Mouse (Mus musculus) lung, embryonic 14.5 days (tissue): Measurements from ENCODE around the gene Cttnbp2. TPM values are rescaled to one million over a fixed set of nuclear protein-coding genes. Genes with fewer than 3 reads are reported as not detected.

ENCODE experiments used
- ATAC-seq: fragments of 200-750 bp; cut with Nextera tagmentation; 2 replicates; pipeline ENCODE4 v1.8.0; 2017; ENCODE audit warnings: mild to moderate bottlenecking, moderate TSS enrichment, moderate library complexity; ENCODE audit not compliant: insufficient read depth
- DNase-seq: peaks from one replicate; pipeline ENCODE4 v3.0.0-alpha.2; 2015
- H3K27ac ChIP-seq: fragments of 300-500 bp; sonication (generic); 2 replicates; pipeline ENCODE4 v1.5.1; 2014; ENCODE audit warnings: low read depth, mild to moderate bottlenecking, moderate library complexity
- H3K27me3 ChIP-seq: fragments of 300-500 bp; sonication (generic); 2 replicates; pipeline ENCODE4 v1.6.1; 2014; ENCODE audit warnings: low read length, control low read depth; ENCODE audit not compliant: insufficient read depth
- H3K36me3 ChIP-seq: fragments of 300-500 bp; sonication (generic); 2 replicates; pipeline ENCODE4 v1.6.1; 2014; ENCODE audit warnings: control low read depth; ENCODE audit not compliant: insufficient read depth
- H3K4me1 ChIP-seq: fragments of 300-500 bp; sonication (generic); 2 replicates; pipeline ENCODE4 v1.6.1; 2014; ENCODE audit warnings: antibody characterized with exemption, control low read depth; ENCODE audit not compliant: insufficient read depth
- H3K4me2 ChIP-seq: fragments of 300-500 bp; sonication (generic); 2 replicates; pipeline ENCODE4 v1.6.1; 2014; ENCODE audit warnings: mild to moderate bottlenecking
- H3K4me3 ChIP-seq: fragments of 300-500 bp; sonication (generic); 2 replicates; pipeline ENCODE4 v1.5.1; 2014; ENCODE audit warnings: low read depth, low read length
- H3K9ac ChIP-seq: fragments of 300-500 bp; sonication (generic); 2 replicates; pipeline ENCODE4 v1.6.1; 2014
- H3K9me3 ChIP-seq: fragments of 300-500 bp; sonication (generic); 2 replicates; pipeline ENCODE4 v1.6.1; 2016; ENCODE audit warnings: low read depth, low read length, control low read depth
- CTCF ChIP-seq: IDR thresholded peaks from 2 replicates; pipeline ENCODE4 v1.5.1; 2016; ENCODE audit warnings: antibody characterized with exemption, low read depth
- WGBS: fragments of 180-500 bp; shearing (Covaris S2); extraction: QIAGEN DNeasy Blood & Tissue Kit; methylation state at CpG from one replicate; pipeline ENCODE4 v1.1.7; 2014; 5-methylcytosine and 5-hydroxymethylcytosine counted together
- polyA plus RNA-seq: library from polyadenylated mRNA; unstranded; fragments of >200 nt; fragmentation: Nextera tagmentation; extraction: Ambion mirVana; gene quantifications from 2 replicates; pipeline ENCODE4 v1.2.1, GENCODE M21; 2014

Cttnbp2 gene
- polyA plus RNA-seq, 1 experiment from 2014 or later: 19.4 TPM

DNA sequence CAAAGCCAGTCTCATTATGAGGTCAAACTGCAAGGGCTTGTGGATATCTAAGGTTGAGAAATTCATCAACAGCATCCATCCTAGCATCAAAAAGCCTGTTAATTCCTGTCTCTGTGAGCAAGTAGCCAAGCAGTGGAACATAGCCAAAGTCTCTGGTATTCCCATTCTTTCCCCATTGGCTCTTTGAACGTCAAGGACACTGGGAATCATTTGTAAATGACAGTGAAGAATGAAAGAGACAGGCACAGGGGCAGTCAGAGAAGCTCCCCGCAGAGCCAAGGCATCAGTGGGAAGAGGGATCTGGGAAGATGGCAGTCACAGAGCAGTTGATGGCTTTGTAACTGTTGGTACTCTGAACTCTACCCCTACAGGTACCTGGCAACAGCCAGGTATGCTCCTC, 46.9 kb downstream of the Cttnbp2 start:
- no peaks in the 10 kb centered on the region for H3K9me3 ChIP-seq
- no peak overlapping the region for H3K4me2 ChIP-seq
- H3K27me3 ChIP-seq: no peaks in the 10 kb centered on the region
- no peaks in the 10 kb centered on the region for H3K4me1 ChIP-seq
- ATAC-seq: no peak
- no peak overlapping the region for H3K4me3 ChIP-seq
- DNase-seq: no peak
- H3K36me3 ChIP-seq: no peaks in the 10 kb centered on the region
- no peak for TF ChIP-seq CTCF
- 45% methylated on average over 2 of the region's 2 CpGs for WGBS
- no peak overlapping the region for H3K9ac ChIP-seq
- H3K27ac ChIP-seq: no peak overlapping the region

GRCm38 (mm10) chr6:18466227-18466626, 48.4 kb downstream of the Cttnbp2 start:
- Histone ChIP-seq H3K4me3 (no peak overlapping the region), H3K36me3 (no peaks in the 10 kb centered on the region), H3K27me3 (no peaks in the 10 kb centered on the region), H3K27ac (no peak overlapping the region), H3K4me1 (no peaks in the 10 kb centered on the region), H3K4me2 (no peak overlapping the region), H3K9me3 (no peaks in the 10 kb centered on the region), H3K9ac (no peak overlapping the region)
- WGBS: 72% methylated on average over 7 of the region's 7 CpGs
- ATAC-seq (no peak), DNase-seq (no peak)
- no peak for TF ChIP-seq CTCF

DNA sequence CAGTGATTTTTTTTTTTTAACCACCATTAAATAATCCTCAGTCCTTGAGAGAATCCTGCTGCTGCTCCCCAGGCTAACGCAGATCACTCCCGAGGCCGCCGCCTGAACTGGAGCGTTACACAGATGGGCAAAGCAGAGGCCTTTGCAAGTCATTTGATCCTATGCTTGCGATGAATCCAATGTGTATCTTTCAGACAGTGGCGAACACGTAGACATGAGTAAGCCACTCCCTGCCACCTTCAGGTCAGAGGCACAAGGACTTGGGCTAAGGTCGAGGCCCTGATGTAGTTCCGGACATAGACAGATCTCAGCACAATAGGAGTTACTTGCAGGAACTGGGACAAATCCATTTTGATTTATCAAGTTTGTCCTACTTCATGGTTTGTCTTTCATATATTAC, 49.0 kb downstream of the Cttnbp2 start:
- no peak overlapping the region for H3K4me3 ChIP-seq
- H3K4me2 ChIP-seq: no peak overlapping the region
- no peak overlapping the region for H3K9ac ChIP-seq
- H3K27me3 ChIP-seq: no peaks in the 10 kb centered on the region
- no peaks in the 10 kb centered on the region for H3K4me1 ChIP-seq
- H3K36me3 ChIP-seq: no peaks in the 10 kb centered on the region
- no peak for TF ChIP-seq CTCF
- ATAC-seq: no peak
- no peak for DNase-seq
- WGBS: 58% methylated on average over 10 of the region's 10 CpGs
- H3K9me3 ChIP-seq: no peaks in the 10 kb centered on the region
- H3K27ac ChIP-seq: no peak overlapping the region

DNA sequence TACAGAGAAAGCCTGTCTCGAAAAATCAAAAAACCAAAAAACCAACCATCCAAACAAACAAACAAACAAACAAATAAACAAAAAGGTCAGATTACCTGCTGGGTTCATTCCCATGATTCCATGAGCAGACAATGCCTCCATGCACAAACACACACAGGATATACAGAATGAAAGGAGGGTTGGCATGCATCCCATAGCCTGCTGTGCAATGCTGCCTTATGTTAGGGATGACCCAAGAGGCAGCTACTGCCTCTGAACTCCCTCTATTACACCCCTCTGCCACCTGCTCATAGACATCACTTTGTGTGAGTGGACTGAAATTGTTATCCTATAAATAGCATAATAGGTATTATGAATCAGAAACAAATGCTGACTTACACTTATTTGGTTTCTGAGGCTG, 55.0 kb downstream of the Cttnbp2 start:
- no peaks in the 10 kb centered on the region; the same call in 1 of the 2 replicates for H3K9me3 ChIP-seq
- WGBS: 95% methylated on average over 1 of the region's 1 CpGs
- H3K9ac ChIP-seq: no peak overlapping the region
- no peaks in the 10 kb centered on the region for H3K36me3 ChIP-seq
- H3K27me3 ChIP-seq: no peaks in the 10 kb centered on the region
- no peaks in the 10 kb centered on the region for H3K4me1 ChIP-seq
- H3K4me2 ChIP-seq: no peak overlapping the region
- ATAC-seq: no peak
- H3K4me3 ChIP-seq: no peak overlapping the region
- no peak for TF ChIP-seq CTCF
- no peak for DNase-seq
- H3K27ac ChIP-seq: no peak overlapping the region

DNA sequence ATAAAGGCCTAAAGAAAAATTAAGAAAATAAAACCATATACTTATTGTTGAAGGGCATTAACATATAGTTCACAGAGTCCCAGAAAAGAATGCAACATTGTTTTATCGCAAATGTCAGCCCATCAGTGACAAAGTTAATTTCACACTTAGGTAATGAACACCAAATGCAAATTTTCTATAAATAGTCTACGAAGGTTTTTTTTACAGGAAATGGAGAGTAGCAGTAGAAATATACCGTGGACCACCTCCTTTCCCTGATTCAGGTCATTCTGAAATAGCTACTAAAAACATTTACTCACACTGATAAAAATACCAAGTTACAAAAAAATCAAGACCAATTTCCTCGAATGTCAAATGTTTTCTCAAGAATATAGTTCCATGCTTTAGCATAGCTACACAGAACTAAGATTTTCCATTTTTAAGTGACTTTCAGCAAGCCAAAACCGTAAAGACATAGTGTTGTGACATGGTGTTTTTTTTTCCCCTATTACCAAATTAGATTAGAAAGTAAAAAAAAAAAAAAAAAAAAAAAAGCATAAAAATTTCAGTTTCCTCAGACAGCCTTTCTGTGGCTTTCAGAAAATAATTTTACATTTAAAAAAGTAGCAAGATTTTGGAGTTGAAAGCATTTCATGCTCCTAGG, 64.0 kb downstream of the Cttnbp2 start:
- H3K4me1 ChIP-seq: no peaks in the 10 kb centered on the region
- 60% methylated on average over 5 of the region's 5 CpGs for WGBS
- H3K4me3 ChIP-seq: no peak overlapping the region
- ATAC-seq: no peak
- TF ChIP-seq CTCF: no peak
- H3K27me3 ChIP-seq: no peaks in the 10 kb centered on the region
- no peak overlapping the region for H3K4me2 ChIP-seq
- no peak for DNase-seq
- no peak overlapping the region for H3K27ac ChIP-seq
- no peaks in the 10 kb centered on the region for H3K9me3 ChIP-seq
- H3K9ac ChIP-seq: no peak overlapping the region
- H3K36me3 ChIP-seq: no peaks in the 10 kb centered on the region

DNA sequence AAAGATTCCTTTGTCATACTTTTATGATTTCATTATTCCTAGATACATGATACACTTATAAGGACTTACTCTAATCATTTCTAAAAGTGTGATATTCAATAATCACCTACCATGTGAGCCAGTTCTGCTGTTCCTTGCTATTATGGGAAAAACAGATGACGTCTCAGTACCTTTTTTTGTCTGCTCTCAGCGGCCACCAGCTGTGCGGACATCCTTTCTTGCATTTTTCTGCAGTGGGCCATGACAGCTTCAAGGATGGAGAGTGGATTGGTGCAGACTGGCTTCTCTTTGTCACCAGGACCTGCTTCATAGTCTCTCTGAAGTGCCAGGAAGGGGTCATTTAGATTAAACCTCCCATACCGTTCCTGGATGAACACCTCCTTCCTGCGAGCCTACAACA, 66.6 kb downstream of the Cttnbp2 start:
- no peak overlapping the region for H3K27ac ChIP-seq

DNA sequence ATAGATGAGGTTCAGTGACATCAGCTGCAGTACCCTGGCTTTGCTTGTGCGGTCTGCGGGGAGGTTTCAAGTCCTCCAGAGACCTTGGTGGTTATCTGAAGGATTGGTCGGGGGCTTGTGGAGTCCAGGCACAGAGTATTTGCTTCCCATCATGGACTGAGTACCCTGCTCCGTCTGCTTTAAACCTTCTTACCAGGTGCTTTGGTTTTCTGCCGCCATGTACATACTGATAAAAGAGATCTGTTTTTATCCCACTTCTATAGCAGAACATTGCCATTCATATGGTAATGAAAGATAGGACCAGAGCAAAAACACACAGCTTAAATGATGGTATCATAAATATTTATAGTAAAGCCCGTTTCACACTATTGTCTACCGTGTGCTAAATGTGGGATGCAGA, 67.7 kb downstream of the Cttnbp2 start:
- ATAC-seq (no peak), DNase-seq (no peak)
- Histone ChIP-seq H3K4me3 (no peak overlapping the region), H3K27ac (no peak overlapping the region), H3K9ac (no peak overlapping the region), H3K4me1 (no peaks in the 10 kb centered on the region), H3K4me2 (no peak overlapping the region), H3K36me3 (no peaks in the 10 kb centered on the region), H3K27me3 (no peaks in the 10 kb centered on the region), H3K9me3 (no peaks in the 10 kb centered on the region)
- WGBS: 67% methylated on average over 7 of the region's 7 CpGs
- no peak for TF ChIP-seq CTCF

More for the DNA sequence above, 66.6 kb downstream of the Cttnbp2 start:
- Histone ChIP-seq H3K4me1 (no peaks in the 10 kb centered on the region), H3K9ac (no peak overlapping the region), H3K9me3 (no peaks in the 10 kb centered on the region), H3K4me2 (no peak overlapping the region), H3K27me3 (no peaks in the 10 kb centered on the region), H3K36me3 (no peaks in the 10 kb centered on the region), H3K4me3 (no peak overlapping the region)
- no peak for TF ChIP-seq CTCF
- 79% methylated on average over 5 of the region's 5 CpGs for WGBS
- ATAC-seq: no peak
- DNase-seq: no peak
